Mouse (Mus musculus): ENCODE data around the gene Usp39. TPM values are rescaled to one million over a fixed set of nuclear protein-coding genes. Genes with fewer than 3 reads are reported as not detected.

Usp39 gene
- total and polyA plus RNA-seq, 2 experiments from 2014 or later, result 33.1 to 64.6 TPM

- H3K4me2 ChIP-seq (ENCODE audit: low read depth, low read length), result no peak overlapping the region
- WGBS, result 87% methylated on average over 11 of the region's 11 CpGs
- H3K4me1 ChIP-seq (ENCODE audit: insufficient read depth, low read length), result no peaks in the 10 kb centered on the region
- no peak for TF ChIP-seq CTCF (IDR thresholded peaks at IDR 0.05; ENCODE audit: low read depth)
- no peak overlapping the region for H3K27ac ChIP-seq
- DNase-seq (ENCODE audit: low spot score) (no peak), ATAC-seq (no peak)
- H3K36me3 ChIP-seq (ENCODE audit: insufficient read depth, low read length), result peaks cover 11% of the 10 kb centered on the region
- H3K4me3 ChIP-seq (ENCODE audit: low read length), result no peak overlapping the region
- H3K9ac ChIP-seq (replicated peaks; ENCODE audit: low read length), result no peak overlapping the region
- no peaks in the 10 kb centered on the region for H3K9me3 ChIP-seq (ENCODE audit: low read length)
- H3K27me3 ChIP-seq (ENCODE audit: insufficient read depth, low read length), result no peaks in the 10 kb centered on the region
These were observed 31.7 kb downstream of the Usp39 start for GRCm38 (mm10) chr6:72313124-72313867.

- Histone ChIP-seq H3K27me3 (ENCODE audit: insufficient read depth, low read length) (no peaks in the 10 kb centered on the region), H3K4me3 (ENCODE audit: low read length) (no peak overlapping the region), H3K9ac (replicated peaks; ENCODE audit: low read length) (no peak overlapping the region), H3K27ac (no peak overlapping the region), H3K4me1 (ENCODE audit: insufficient read depth, low read length) (no peaks in the 10 kb centered on the region), H3K4me2 (ENCODE audit: low read depth, low read length) (no peak overlapping the region), H3K9me3 (ENCODE audit: low read length) (no peaks in the 10 kb centered on the region), H3K36me3 (ENCODE audit: insufficient read depth, low read length) (peaks cover 6% of the 10 kb centered on the region)
- no peak for DNase-seq (ENCODE audit: low spot score)
- no peak for TF ChIP-seq CTCF (IDR thresholded peaks at IDR 0.05; ENCODE audit: low read depth)
- no peak for ATAC-seq
- WGBS, result 92% methylated on average over 3 of the region's 3 CpGs
These were observed 32.8 kb downstream of the Usp39 start for GRCm38 (mm10) chr6:72312198-72312597.

- 58% methylated on average over 9 of the region's 9 CpGs for WGBS
- ATAC-seq (no peak), DNase-seq (ENCODE audit: low spot score) (no peak)
- H3K9me3 ChIP-seq (ENCODE audit: low read length), result no peaks in the 10 kb centered on the region
- no peak for TF ChIP-seq CTCF (IDR thresholded peaks at IDR 0.05; ENCODE audit: low read depth)
- H3K4me1 ChIP-seq (ENCODE audit: insufficient read depth, low read length), result no peaks in the 10 kb centered on the region
- no peaks in the 10 kb centered on the region for H3K36me3 ChIP-seq (ENCODE audit: insufficient read depth, low read length)
- no peak overlapping the region for H3K4me2 ChIP-seq (ENCODE audit: low read depth, low read length)
- H3K27ac ChIP-seq, result no peak overlapping the region
- no peaks in the 10 kb centered on the region for H3K27me3 ChIP-seq (ENCODE audit: insufficient read depth, low read length)
- H3K4me3 ChIP-seq (ENCODE audit: low read length), result no peak overlapping the region
- H3K9ac ChIP-seq (replicated peaks; ENCODE audit: low read length), result no peak overlapping the region
These were observed 41.5 kb downstream of the Usp39 start for GRCm38 (mm10) chr6:72303510-72303909.

GRCm38 (mm10) chr6:72302349-72302925 is 42.5 kb downstream of the Usp39 start:
- Histone ChIP-seq H3K36me3 (ENCODE audit: insufficient read depth, low read length) (no peaks in the 10 kb centered on the region), H3K4me1 (ENCODE audit: insufficient read depth, low read length) (no peaks in the 10 kb centered on the region), H3K9ac (replicated peaks; ENCODE audit: low read length) (no peak overlapping the region), H3K4me2 (ENCODE audit: low read depth, low read length) (no peak overlapping the region), H3K9me3 (ENCODE audit: low read length) (no peaks in the 10 kb centered on the region), H3K27me3 (ENCODE audit: insufficient read depth, low read length) (no peaks in the 10 kb centered on the region), H3K27ac (no peak overlapping the region), H3K4me3 (ENCODE audit: low read length) (no peak overlapping the region)
- ATAC-seq, result no peak
- no peak for DNase-seq (ENCODE audit: low spot score)
- no peak for TF ChIP-seq CTCF (IDR thresholded peaks at IDR 0.05; ENCODE audit: low read depth)
- WGBS, result 90% methylated on average over 11 of the region's 11 CpGs

- ATAC-seq (no peak), DNase-seq (ENCODE audit: low spot score) (no peak)
- Histone ChIP-seq H3K27me3 (ENCODE audit: insufficient read depth, low read length) (no peaks in the 10 kb centered on the region), H3K9me3 (ENCODE audit: low read length) (no peaks in the 10 kb centered on the region), H3K4me2 (ENCODE audit: low read depth, low read length) (no peak overlapping the region), H3K4me1 (ENCODE audit: insufficient read depth, low read length) (no peaks in the 10 kb centered on the region), H3K36me3 (ENCODE audit: insufficient read depth, low read length) (no peaks in the 10 kb centered on the region), H3K9ac (replicated peaks; ENCODE audit: low read length) (no peak overlapping the region), H3K4me3 (ENCODE audit: low read length) (no peak overlapping the region), H3K27ac (no peak overlapping the region)
- WGBS, result 73% methylated on average over 3 of the region's 3 CpGs
- TF ChIP-seq CTCF (IDR thresholded peaks at IDR 0.05; ENCODE audit: low read depth), result no peak
These were observed 47.2 kb downstream of the Usp39 start for GRCm38 (mm10) chr6:72297825-72298224.

GRCm38 (mm10) chr6:72292972-72293651 is 51.9 kb downstream of the Usp39 start:
- Histone ChIP-seq H3K9ac (replicated peaks; ENCODE audit: low read length) (no peak overlapping the region), H3K27me3 (ENCODE audit: insufficient read depth, low read length) (no peaks in the 10 kb centered on the region), H3K27ac (no peak overlapping the region), H3K36me3 (ENCODE audit: insufficient read depth, low read length) (no peaks in the 10 kb centered on the region), H3K4me1 (ENCODE audit: insufficient read depth, low read length) (no peaks in the 10 kb centered on the region), H3K9me3 (ENCODE audit: low read length) (no peaks in the 10 kb centered on the region), H3K4me3 (ENCODE audit: low read length) (no peak overlapping the region), H3K4me2 (ENCODE audit: low read depth, low read length) (no peak overlapping the region)
- no peak for DNase-seq (ENCODE audit: low spot score)
- WGBS, result 77% methylated on average over 12 of the region's 12 CpGs
- no peak for ATAC-seq
- no peak for TF ChIP-seq CTCF (IDR thresholded peaks at IDR 0.05; ENCODE audit: low read depth)

Data from hindbrain, postnatal 0 days (tissue).